Mouse (Mus musculus) neutrophil, adult 5-6 weeks (primary cell): ENCODE measurements around the gene Dnm3. TPM values are rescaled to one million over a fixed set of nuclear protein-coding genes. Genes with fewer than 3 reads are reported as not detected.

Experiments
- ATAC-seq: fragments of 151-379, 151-347 bp; 2 replicates; pipeline ENCODE4 v1.8.0; 2017; ENCODE audit warnings: mild to moderate bottlenecking, moderate TSS enrichment; ENCODE audit not compliant: insufficient number of reproducible peaks, poor library complexity, low FRiP score, severe bottlenecking; ENCODE audit errors: extremely low read depth
- total RNA-seq: library from RNA; stranded (forward); fragments of 200-1000 nt; gene quantifications from 2 replicates; pipeline ENCODE4 v1.2.3, GENCODE M21; 2017

Dnm3 gene
- total RNA-seq, 1 experiment from 2014 or later = not detected

DNA sequence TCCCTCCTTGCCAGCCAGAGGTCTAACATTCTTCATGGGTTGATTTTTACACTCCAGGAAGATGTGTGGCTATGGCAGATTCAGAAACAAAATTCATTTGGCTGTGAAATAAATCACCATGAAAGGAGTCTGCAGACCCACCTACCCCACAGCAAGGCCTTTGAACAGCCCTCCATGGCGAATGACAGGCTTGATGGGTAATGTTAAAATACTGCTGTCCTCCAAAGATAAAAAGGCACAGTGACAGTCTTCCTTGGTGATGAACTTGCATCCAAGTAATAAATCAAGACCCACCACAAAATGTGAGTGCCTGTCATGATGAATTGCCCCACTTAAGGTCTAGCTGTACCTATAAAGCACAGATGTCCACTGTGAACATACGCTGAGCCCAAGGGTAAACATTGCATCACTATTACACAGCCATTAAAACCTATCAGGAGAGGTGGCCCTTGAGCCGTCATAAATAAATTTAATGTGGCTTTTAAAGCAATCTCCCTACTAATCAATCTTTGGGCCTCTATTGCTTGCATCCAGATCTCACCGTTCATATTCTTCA is 131.3 kb downstream of the Dnm3 start:
- no peak for ATAC-seq

GRCm38 (mm10) chr1:162337170-162337569 is 140.7 kb downstream of the Dnm3 start:
- no peak for ATAC-seq

DNA sequence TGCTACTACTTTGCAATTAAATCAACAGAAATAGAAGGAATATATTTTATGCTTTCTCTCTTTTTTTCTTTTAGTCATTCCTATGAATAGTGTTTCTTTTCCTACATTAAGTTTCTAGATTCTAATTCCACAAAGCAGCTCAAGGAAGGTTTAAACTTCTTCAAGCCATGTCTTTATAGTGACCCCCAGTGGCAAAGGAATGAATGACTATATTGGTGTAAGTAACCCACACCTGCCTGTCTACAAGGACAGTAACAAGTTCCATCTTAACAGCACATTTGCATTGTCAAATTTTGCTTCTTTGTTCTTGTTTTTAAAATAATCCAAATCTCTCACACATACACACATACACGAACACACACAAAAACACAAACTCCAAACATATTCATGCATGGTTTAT is 141.2 kb downstream of the Dnm3 start:
- no peak for ATAC-seq

GRCm38 (mm10) chr1:162336224-162336623 is 141.6 kb downstream of the Dnm3 start:
- no peak for ATAC-seq

- no peak for ATAC-seq
Measured at GRCm38 (mm10) chr1:162328673-162329072, 149.2 kb downstream of the Dnm3 start.

- no peak for ATAC-seq
Measured at GRCm38 (mm10) chr1:162327631-162328030, 150.2 kb downstream of the Dnm3 start.

GRCm38 (mm10) chr1:162324412-162324811 is 153.4 kb downstream of the Dnm3 start:
- no peak for ATAC-seq

DNA sequence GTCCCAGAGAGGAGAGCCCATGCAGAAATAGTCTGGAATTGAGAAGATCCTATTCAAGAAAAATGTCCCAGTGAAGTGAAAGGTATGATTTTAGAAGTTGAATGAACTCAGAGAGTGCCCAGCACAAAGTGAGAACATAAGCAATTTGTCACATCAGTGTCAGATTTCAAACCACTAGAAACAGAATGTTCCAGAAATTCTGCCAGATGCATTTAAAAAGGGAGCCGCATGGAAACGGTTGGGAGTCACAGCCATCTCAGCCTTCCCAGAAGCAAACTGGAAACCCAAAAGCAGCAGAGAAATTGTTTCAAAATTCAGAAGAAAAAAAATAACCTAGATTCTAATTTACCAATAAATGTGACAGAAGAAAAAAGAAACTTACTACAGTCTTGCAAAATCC is 154.7 kb downstream of the Dnm3 start:
- no peak for ATAC-seq

DNA sequence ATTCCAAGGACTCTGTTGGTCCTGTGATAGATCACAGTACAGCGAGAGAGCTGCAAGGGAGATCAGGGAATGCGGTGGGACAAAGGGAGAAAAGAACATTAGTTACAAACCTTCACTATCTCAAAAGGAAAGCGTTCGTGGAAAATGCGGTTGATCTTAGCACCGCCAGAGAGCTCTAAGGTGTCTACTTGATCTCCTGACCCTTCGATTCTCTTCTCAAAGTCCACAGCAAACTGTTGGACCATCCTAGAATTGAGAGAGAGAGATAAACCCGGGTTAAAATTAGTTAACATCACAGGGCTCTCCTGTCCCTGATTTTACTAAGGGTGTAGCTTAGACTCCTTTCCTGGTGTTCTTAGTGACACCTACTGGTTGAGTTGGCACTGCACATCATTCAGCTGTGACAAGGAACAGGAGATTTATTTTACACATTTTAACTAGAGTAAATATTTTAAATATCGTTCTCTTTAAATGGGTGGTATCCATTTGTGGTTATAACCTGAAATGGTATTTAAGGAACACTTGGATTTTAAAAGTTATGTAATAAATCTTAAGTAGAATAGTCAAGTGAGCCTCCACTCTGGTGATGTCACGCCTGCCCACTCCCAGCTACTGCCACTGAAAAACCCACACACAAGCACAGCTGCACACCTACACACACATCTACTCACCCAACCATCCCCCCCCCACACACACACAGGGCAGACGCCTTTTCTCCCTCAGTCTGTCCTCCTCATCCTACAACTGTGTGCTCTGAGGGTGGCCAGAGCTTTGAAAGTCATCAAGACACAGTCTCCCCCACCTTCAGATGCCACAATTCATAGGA is 164.2 kb downstream of the Dnm3 start:
- ATAC-seq = no peak

DNA sequence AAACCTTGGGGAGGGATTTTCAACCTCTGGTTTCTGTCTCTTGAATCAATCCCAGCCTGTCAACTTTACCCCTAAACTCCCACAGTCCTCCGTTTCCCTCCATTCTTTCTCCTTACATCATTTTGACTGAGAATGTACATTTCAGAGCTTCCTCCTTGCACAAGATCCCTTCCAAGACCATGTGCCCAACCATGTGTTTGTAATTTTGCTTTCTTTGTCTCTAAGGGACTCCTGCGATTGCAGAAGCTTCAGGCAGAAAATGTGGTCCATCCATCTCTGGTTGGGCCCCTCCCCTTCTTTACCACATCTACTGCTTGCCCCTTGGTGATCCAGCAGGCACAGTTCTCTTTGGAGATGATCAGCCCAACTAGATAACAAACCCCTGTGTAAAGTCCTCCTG is 165.2 kb downstream of the Dnm3 start:
- no peak for ATAC-seq

GRCm38 (mm10) chr1:162312152-162312551 is 165.7 kb downstream of the Dnm3 start:
- ATAC-seq = no peak

DNA sequence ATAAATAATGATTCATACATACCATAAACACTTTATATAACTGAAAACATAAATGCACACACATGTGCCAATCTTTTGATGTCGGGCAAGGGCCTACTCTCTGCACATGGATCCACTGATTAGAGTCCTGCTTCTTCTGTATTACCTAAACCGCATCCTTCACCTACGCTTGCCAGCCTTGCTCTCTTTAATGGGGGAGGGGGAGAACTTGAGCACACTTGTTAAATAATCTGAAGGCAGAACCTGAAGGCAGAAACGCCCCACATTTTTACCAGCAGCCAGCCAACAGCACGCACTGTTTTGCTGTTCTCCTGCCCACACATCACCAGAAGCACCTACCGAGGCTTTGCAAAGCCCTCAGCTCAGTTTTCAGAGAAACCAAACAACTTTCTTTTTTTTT is 172.6 kb downstream of the Dnm3 start:
- no peak for ATAC-seq

DNA sequence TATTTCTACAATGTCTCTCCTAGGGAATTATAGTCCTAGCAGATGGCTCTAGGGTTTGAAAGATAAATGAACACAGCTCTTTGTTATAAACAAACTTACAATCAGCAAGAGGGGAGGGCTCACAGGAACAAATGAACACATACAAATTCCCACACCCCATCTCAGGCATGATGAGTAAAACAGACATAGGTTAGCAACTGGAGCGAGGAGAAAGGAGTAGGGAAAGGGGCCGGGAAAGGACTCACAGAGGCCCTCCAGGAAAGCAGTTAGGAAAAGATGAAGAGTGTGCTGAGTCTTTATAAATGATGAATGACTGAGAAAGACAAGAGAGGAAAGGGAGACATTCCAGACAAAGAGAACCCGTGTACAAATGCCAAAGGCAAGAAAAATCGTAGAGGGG is 175.4 kb downstream of the Dnm3 start:
- ATAC-seq = no peak

- no peak for ATAC-seq
Measured at GRCm38 (mm10) chr1:162299558-162300319, 178.1 kb downstream of the Dnm3 start.

GRCm38 (mm10) chr1:162298527-162298926 is 179.3 kb downstream of the Dnm3 start:
- ATAC-seq = no peak

GRCm38 (mm10) chr1:162295443-162295842 is 182.4 kb downstream of the Dnm3 start:
- no peak for ATAC-seq

GRCm38 (mm10) chr1:162294572-162294910 is 183.3 kb downstream of the Dnm3 start:
- no peak for ATAC-seq

- no peak for ATAC-seq
Measured at GRCm38 (mm10) chr1:162293732-162294571, 183.9 kb downstream of the Dnm3 start.

- no peak for ATAC-seq
Measured at GRCm38 (mm10) chr1:162286910-162287309, 190.9 kb downstream of the Dnm3 start.
